Mouse (Mus musculus) ES-Bruce4 (cell line): Measurements from ENCODE around the gene Cbx1.

Experiments
- CTCF ChIP-seq: IDR thresholded peaks from one replicate; pipeline ENCODE4 v1.8.1; 2011; ENCODE audit warnings: low read depth, low read length
- POLR2A ChIP-seq: IDR thresholded peaks from one replicate; pipeline ENCODE4 v1.8.1; 2011; ENCODE audit warnings: low read length; ENCODE audit not compliant: insufficient read depth

DNA sequence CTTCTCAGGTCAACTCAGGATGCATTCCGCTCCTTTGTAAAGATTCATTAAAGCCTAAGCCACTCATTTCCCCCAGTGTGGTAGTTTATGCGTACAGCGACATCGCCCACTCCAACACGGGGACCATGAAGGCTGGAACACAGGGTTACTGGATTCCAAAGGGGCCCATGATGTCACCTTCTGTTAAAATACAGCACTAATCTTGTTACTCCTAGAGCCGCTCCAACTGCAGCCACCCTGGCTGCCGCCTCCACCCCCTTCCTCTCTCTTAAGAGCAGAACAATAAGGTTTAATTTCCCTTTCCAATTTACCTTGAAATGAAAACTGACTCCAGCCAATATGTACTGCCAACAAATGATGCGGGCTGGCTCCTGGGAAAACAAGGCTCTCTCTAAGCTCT lies 13.9 kb upstream of the Cbx1 start:
- TF ChIP-seq CTCF (no peak), POLR2A (no peak)
